Mouse (Mus musculus) heart, embryonic 10.5 days (tissue): ENCODE results near the gene Rabac1. TPM values are rescaled to one million over a fixed set of nuclear protein-coding genes. Genes with fewer than 3 reads are reported as not detected.

Experiments used
- DNase-seq: peaks from one replicate; pipeline ENCODE4 v3.0.0-alpha.2; 2017; ENCODE audit warnings: low spot score
- H3K27ac ChIP-seq: fragments of 300-500 bp; sonication (generic); 2 replicates; pipeline ENCODE4 v1.5.1; 2016; ENCODE audit warnings: mild to moderate bottlenecking
- H3K27me3 ChIP-seq: fragments of 300-500 bp; sonication (generic); 2 replicates; pipeline ENCODE4 v1.6.1; 2016; ENCODE audit warnings: mild to moderate bottlenecking; ENCODE audit not compliant: poor library complexity, insufficient read depth, severe bottlenecking
- H3K36me3 ChIP-seq: fragments of 300-500 bp; sonication (generic); 2 replicates; pipeline ENCODE4 v1.6.1; 2016; ENCODE audit warnings: mild to moderate bottlenecking, moderate library complexity
- H3K4me1 ChIP-seq: fragments of 300-500 bp; sonication (generic); 2 replicates; pipeline ENCODE4 v1.6.1; 2016; ENCODE audit warnings: mild to moderate bottlenecking
- H3K4me3 ChIP-seq: fragments of 300-500 bp; sonication (generic); 2 replicates; pipeline ENCODE4 v1.5.1; 2016; ENCODE audit warnings: mild to moderate bottlenecking, moderate library complexity
- H3K9me3 ChIP-seq: fragments of 300-500 bp; sonication (generic); 2 replicates; pipeline ENCODE4 v1.6.1; 2016; ENCODE audit warnings: mild to moderate bottlenecking, moderate library complexity
- WGBS: fragments of 180-500 bp; shearing (Covaris S2); methylation state at CpG from one replicate; pipeline ENCODE4 v1.1.7; 2016; 5-methylcytosine and 5-hydroxymethylcytosine counted together
- polyA plus RNA-seq: library from polyadenylated mRNA; unstranded; fragments of >200 nt; fragmentation: Nextera tagmentation; extraction: Ambion mirVana; gene quantifications from 2 replicates; pipeline ENCODE4 v1.2.1, GENCODE M21; 2016

Rabac1 gene
- polyA plus RNA-seq, 1 experiment from 2014 or later = 114 TPM

GRCm38 (mm10) chr7:25003291-25003690, 30.7 kb upstream of the Rabac1 start:
- WGBS = 53% methylated on average over 11 of the region's 11 CpGs
- peaks cover 23% of the 10 kb centered on the region for H3K4me1 ChIP-seq
- peaks cover 57% of the 10 kb centered on the region for H3K27me3 ChIP-seq
- no peaks in the 10 kb centered on the region for H3K36me3 ChIP-seq
- DNase-seq = no peak
- H3K27ac ChIP-seq = no peak overlapping the region
- no peaks in the 10 kb centered on the region for H3K9me3 ChIP-seq
- no peak overlapping the region for H3K4me3 ChIP-seq

GRCm38 (mm10) chr7:25000711-25001110, 28.2 kb upstream of the Rabac1 start:
- Histone ChIP-seq H3K36me3 (no peaks in the 10 kb centered on the region), H3K27me3 (peaks cover 42% of the 10 kb centered on the region), H3K4me1 (peaks cover 18% of the 10 kb centered on the region), H3K27ac (no peak overlapping the region), H3K9me3 (no peaks in the 10 kb centered on the region), H3K4me3 (no peak overlapping the region)
- 60% methylated on average over 12 of the region's 12 CpGs for WGBS
- no peak for DNase-seq

DNA sequence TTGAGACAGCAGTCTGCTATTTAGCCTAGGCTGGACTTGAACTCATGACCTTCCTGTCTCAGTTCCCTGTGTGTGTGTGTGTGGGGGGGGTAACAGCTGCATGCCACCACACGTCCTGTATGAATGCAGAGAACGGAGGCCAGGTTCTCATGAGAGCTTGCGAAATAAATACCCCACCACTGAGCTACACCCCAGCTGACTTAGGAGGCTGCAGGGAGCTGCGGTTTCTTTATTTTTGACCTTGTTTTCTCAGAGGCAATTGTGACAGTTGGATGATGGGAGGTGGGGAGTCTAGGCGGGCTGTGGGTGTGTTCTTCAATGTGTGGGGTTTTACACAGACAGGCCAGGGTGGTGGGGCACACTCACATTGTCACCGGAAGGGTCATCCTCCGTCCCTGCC, 27.7 kb upstream of the Rabac1 start:
- Histone ChIP-seq H3K9me3 (no peaks in the 10 kb centered on the region), H3K36me3 (no peaks in the 10 kb centered on the region), H3K27ac (no peak overlapping the region), H3K4me3 (no peak overlapping the region), H3K27me3 (peaks cover 37% of the 10 kb centered on the region), H3K4me1 (peaks cover 13% of the 10 kb centered on the region)
- WGBS = 79% methylated on average over 7 of the region's 7 CpGs
- DNase-seq = no peak

DNA sequence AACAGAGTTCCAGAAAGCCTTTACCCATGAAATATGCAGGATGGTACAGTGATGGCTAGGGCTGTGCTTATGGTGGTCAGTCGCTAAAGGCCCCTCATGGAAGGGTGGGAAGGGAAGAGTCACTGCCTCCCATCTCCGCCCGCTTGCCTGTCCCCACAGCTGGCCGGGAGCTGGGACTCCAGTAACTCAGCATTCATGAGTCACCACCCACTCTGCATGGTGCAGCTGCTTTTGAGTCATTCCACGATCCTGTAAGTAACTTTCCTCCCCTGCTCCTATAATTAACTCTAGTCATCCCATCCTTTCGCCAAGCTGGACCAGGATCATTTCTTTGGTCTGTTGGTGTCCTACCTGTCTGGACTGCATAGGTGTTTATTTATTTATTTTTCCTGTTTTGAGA, 20.5 kb upstream of the Rabac1 start:
- DNase-seq = no peak
- Histone ChIP-seq H3K27ac (no peak overlapping the region), H3K27me3 (peaks cover 17% of the 10 kb centered on the region), H3K9me3 (no peaks in the 10 kb centered on the region), H3K4me3 (no peak overlapping the region), H3K4me1 (no peaks in the 10 kb centered on the region), H3K36me3 (no peaks in the 10 kb centered on the region)
- WGBS = 71% methylated on average over 6 of the region's 6 CpGs

DNA sequence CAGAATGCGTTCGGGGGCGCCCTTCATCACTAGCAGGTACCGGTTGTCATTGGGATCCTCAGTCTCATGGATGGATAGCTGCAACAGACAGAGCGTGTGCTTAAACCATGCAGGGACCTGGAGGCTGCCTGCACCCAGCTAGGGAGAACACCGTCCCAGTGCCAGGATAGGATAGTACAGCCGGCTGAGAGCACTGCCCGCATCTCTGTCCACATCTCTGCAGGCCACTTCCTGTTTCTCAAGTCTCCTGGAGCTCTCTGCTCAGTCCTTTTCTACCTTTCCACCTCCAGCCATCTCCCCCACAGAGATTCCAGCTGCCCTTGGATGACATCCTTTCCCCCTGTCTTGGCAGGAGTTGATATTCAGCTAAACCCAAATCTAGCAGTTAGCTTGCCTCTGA, 17.9 kb upstream of the Rabac1 start:
- Histone ChIP-seq H3K27me3 (peaks cover 6% of the 10 kb centered on the region), H3K27ac (no peak overlapping the region), H3K9me3 (no peaks in the 10 kb centered on the region), H3K4me3 (no peak overlapping the region), H3K36me3 (no peaks in the 10 kb centered on the region), H3K4me1 (no peaks in the 10 kb centered on the region)
- 79% methylated on average over 8 of the region's 8 CpGs for WGBS
- DNase-seq = no peak

DNA sequence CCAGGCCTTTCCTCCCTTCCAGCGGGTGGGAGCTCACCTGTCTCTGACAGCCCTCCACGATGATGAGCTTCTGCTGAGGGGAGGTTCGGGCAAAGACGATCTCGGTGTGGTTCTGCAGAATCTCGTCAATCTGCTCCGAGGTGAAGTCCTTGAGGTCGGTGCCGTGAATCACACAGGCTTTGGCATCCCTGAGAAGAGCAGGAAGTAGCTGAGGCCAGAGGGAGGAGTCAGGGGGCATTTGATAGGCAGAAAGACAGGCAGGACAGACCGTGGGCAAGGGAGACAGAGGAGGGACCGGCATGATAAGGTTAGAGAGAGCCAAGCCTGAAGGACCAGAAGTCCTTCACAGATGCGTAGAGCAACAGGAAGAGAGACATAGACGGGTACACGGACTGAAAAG, 15.4 kb upstream of the Rabac1 start:
- Histone ChIP-seq H3K4me3 (no peak overlapping the region), H3K27me3 (peaks cover under 1% of the 10 kb centered on the region; the same call in 1 of the 2 replicates), H3K27ac (no peak overlapping the region), H3K36me3 (no peaks in the 10 kb centered on the region), H3K9me3 (no peaks in the 10 kb centered on the region), H3K4me1 (no peaks in the 10 kb centered on the region)
- WGBS = 77% methylated on average over 14 of the region's 14 CpGs
- no peak for DNase-seq

- Histone ChIP-seq H3K4me1 (no peaks in the 10 kb centered on the region), H3K4me3 (no peak overlapping the region), H3K9me3 (no peaks in the 10 kb centered on the region), H3K36me3 (no peaks in the 10 kb centered on the region), H3K27me3 (no peaks in the 10 kb centered on the region), H3K27ac (no peak overlapping the region)
- 70% methylated on average over 5 of the region's 5 CpGs for WGBS
- DNase-seq = no peak
These were observed 13.2 kb upstream of the Rabac1 start for GRCm38 (mm10) chr7:24985799-24986198.

DNA sequence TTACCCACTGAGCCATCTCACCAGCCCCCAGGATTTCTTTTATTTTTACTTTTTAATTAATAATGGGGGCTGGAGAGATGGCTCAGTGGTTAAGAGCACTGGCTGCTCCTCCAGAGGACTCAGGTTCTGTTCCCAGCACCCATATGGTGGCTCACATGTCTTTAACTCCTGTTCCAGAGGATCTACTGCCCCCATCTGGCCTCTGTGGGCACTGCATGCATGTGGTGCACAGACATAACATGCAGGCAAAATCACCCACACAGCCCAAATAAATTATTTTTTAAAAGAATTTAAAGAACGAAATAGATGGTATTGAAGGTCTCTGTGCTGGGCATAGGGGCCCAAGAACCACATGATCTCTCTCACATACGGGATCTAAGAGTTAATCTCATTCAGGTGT, 11.8 kb upstream of the Rabac1 start:
- no peak for DNase-seq
- no peak overlapping the region for H3K27ac ChIP-seq
- 85% methylated on average over 2 of the region's 2 CpGs for WGBS
- no peaks in the 10 kb centered on the region for H3K4me1 ChIP-seq
- no peaks in the 10 kb centered on the region for H3K9me3 ChIP-seq
- H3K36me3 ChIP-seq = no peaks in the 10 kb centered on the region
- H3K27me3 ChIP-seq = no peaks in the 10 kb centered on the region
- H3K4me3 ChIP-seq = no peak overlapping the region

- Histone ChIP-seq H3K36me3 (no peaks in the 10 kb centered on the region), H3K4me1 (no peaks in the 10 kb centered on the region), H3K9me3 (no peaks in the 10 kb centered on the region), H3K27me3 (no peaks in the 10 kb centered on the region), H3K4me3 (no peak overlapping the region), H3K27ac (no peak overlapping the region)
- DNase-seq = no peak
- WGBS = 73% methylated on average over 5 of the region's 5 CpGs
These were observed 10.8 kb upstream of the Rabac1 start for GRCm38 (mm10) chr7:24983396-24983795.

GRCm38 (mm10) chr7:24980439-24980838, 7.9 kb upstream of the Rabac1 start:
- Histone ChIP-seq H3K9me3 (no peaks in the 10 kb centered on the region), H3K36me3 (no peaks in the 10 kb centered on the region), H3K4me1 (no peaks in the 10 kb centered on the region), H3K27me3 (peaks cover 4% of the 10 kb centered on the region; the same call in 1 of the 2 replicates), H3K4me3 (no peak overlapping the region), H3K27ac (no peak overlapping the region)
- DNase-seq = no peak
- WGBS = 79% methylated on average over 7 of the region's 7 CpGs

GRCm38 (mm10) chr7:24978781-24979180, 6.2 kb upstream of the Rabac1 start:
- no peak overlapping the region for H3K4me3 ChIP-seq
- no peak for DNase-seq
- H3K9me3 ChIP-seq = no peaks in the 10 kb centered on the region
- H3K4me1 ChIP-seq = no peaks in the 10 kb centered on the region
- peaks cover 4% of the 10 kb centered on the region; the same call in 1 of the 2 replicates for H3K27me3 ChIP-seq
- H3K36me3 ChIP-seq = no peaks in the 10 kb centered on the region
- 79% methylated on average over 7 of the region's 7 CpGs for WGBS
- H3K27ac ChIP-seq = no peak overlapping the region

GRCm38 (mm10) chr7:24974893-24975595, 2.5 kb upstream of the Rabac1 start:
- DNase-seq = no peak
- 29% methylated on average over 9 of the region's 9 CpGs for WGBS
- peaks cover 8% of the 10 kb centered on the region; the same call in 1 of the 2 replicates for H3K4me1 ChIP-seq
- no peak overlapping the region for H3K27ac ChIP-seq
- H3K9me3 ChIP-seq = no peaks in the 10 kb centered on the region
- H3K36me3 ChIP-seq = no peaks in the 10 kb centered on the region
- peaks cover 4% of the 10 kb centered on the region; the same call in 1 of the 2 replicates for H3K27me3 ChIP-seq
- no peak overlapping the region for H3K4me3 ChIP-seq

GRCm38 (mm10) chr7:24973902-24974301, 1.3 kb upstream of the Rabac1 start:
- 71% methylated on average over 5 of the region's 5 CpGs for WGBS
- Histone ChIP-seq H3K4me1 (peaks cover 8% of the 10 kb centered on the region; the same call in 1 of the 2 replicates), H3K9me3 (no peaks in the 10 kb centered on the region), H3K4me3 (no peak overlapping the region), H3K27ac (no peak overlapping the region), H3K36me3 (peaks cover 8% of the 10 kb centered on the region), H3K27me3 (peaks cover 4% of the 10 kb centered on the region; the same call in 1 of the 2 replicates)
- no peak for DNase-seq

DNA sequence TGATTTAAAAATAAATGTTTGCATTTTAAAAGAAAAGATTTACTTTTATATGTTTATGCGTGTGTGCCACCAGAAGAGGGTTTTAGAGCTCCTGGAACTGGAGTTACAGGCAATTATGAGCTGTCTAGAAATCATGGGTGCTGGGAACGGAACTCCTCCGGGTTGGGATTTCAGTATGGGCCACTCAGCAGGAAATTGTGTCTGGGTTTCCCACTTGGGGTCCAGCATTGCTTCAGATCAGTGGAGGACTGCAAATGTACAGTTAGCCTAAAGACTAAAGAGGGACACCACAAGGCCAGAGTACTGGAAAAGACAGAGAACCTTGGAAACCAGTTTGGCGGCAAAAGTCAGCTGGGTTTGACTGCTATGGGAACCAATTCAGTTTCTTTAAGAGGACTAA, 654 bp upstream of the Rabac1 start:
- H3K4me1 ChIP-seq = peaks cover 8% of the 10 kb centered on the region; the same call in 1 of the 2 replicates
- peaks cover 8% of the 10 kb centered on the region for H3K36me3 ChIP-seq
- no peak overlapping the region for H3K27ac ChIP-seq
- H3K4me3 ChIP-seq = no peak overlapping the region
- WGBS = 82% methylated on average over 4 of the region's 4 CpGs
- peaks cover 2% of the 10 kb centered on the region; the same call in 1 of the 2 replicates for H3K27me3 ChIP-seq
- no peak for DNase-seq
- H3K9me3 ChIP-seq = no peaks in the 10 kb centered on the region
